Mouse (Mus musculus) spleen, embryonic (tissue): ENCODE data around the gene Polg2.
"Not testable (repeated sequence)": the region's sequence is repeated elsewhere in the genome, so short reads cannot be mapped to it uniquely, and the experiment has no call there.

ENCODE experiments used
- CTCF ChIA-PET: fragments of 350-600 bp; sonication (Branson Sonifier 250); formaldehyde crosslinking; loops from one replicate; lab custom pipeline; 2022; lab: Charles Lee

Gene Polg2

DNA sequence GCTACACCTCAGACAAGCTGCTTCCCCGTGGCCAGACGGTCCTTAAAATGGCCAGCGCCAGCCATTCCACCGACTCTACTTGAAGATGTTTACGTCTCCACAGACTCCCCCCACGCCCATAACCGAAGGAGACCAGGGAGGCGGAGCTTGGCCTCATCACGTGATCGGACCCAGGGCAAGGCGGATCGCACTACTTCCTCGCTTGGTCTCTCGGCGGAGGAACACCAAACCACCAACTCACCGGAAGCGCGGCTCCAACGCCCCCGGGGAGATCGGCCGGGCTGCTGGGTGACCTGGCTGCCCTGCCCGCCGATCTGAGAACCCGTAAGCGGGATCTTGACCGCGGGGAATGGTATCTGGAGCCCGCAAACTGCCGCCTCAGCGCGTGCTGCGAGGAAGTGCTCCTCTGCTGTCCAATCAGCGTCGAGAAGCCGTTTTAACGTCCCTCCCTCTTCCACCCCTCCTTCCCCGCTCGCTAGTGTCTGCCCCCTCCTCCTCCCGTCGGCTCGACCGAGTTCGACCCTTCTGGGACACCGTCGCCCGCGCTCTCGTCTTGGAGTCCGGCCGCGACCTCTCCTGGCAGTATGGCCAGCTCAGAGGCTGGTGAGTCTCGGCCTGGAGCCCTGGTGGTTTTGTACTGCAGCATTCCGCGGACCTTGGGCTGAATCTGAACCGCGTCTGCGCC lies 9.6 kb upstream of the Polg2 start, which contains the start of the genes Ddx5 and Cep95:
Gene Ddx5, minus strand, starts transcription at position 411 of the 685 bp plus-strand sequence.
Gene Cep95, plus strand, starts transcription at position 478 of the 685 bp plus-strand sequence.
- CTCF ChIA-PET, result interaction anchor here (0.7 kb wide), 2 partner anchors 8 to 607 kb away, joined by 11 to 16 read pairs; no protein-coding TSS in a partner anchor

DNA sequence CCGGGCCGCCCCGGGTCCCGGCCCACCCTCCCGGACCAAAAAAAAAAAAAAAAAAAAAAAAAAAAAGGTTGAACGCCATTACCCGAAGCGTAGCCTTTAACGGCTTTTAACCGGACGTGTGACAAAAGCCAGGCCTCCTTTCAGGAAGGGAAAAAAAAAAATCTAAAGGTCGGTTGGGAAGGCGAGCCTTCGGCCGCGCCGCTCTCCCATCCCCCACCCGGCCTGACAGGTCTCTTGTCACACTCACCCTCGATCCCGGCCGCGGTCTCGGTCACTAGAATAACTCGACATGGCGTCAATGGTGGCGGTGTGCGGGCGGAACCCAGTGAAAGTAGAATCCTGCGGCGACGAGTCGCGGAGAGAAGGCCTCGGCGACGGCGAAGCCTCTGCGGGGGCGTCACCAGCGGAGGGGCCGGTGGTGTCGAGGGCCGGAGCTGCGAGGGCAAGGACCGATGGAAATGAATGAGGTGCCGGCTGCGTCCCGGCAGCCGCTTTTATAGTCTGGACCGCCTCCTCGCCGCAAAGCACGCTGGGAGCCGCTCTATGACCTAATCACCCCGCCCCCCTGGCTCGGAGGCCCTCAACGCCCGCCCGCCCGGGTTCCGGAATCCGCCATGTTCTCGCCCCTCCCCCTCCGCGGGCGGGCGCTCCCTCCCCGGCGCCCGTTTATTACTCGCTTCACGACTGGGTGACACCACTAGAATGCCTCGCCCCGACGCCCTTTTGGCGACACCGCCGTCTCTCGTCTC lies 8.9 kb upstream of the Polg2 start:
- CTCF ChIA-PET, result no interaction called here

DNA sequence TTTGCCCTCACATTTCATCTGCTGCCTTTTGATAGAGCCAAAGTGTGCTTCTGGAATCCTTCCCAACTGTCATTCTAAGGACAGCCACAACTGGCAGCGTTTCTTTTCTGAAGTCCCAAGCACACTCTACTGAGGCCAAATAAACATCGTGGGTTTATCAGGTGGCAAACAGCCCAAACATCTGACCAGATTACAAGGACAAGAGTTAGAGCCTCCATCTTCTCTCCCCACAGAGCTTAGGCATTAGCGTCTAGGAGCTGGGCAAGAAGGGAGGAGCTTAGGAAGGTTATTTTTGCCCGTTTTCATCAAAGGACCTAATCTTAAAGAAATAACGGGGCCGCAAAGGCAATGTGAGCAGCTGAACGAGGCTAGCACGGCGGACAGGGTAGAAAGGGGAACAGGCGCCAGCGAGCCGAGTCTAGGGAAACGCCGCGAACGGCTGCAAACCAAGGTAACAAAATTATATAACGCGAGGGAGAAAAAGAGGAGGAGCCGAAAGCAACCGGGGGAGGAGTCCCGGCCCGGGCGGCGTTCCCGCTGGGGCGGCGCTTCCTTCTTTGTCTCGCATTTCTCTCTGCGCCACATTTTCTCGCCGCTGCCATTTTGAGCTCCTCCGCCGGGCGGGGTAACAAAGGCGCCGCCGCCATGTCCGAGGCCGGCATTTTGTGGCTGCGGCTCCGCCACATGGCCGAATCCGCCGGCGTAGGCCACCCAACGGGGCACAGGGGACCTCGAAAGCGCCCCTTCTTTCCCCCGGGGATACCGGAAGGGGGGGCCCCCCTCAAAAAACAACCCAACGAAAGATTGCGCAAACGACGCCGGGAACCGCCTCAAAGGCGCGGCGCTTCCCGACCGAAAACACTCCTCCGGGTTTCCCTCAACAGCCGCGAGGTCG lies 8.0 kb upstream of the Polg2 start:
- CTCF ChIA-PET, result no interaction called here

DNA sequence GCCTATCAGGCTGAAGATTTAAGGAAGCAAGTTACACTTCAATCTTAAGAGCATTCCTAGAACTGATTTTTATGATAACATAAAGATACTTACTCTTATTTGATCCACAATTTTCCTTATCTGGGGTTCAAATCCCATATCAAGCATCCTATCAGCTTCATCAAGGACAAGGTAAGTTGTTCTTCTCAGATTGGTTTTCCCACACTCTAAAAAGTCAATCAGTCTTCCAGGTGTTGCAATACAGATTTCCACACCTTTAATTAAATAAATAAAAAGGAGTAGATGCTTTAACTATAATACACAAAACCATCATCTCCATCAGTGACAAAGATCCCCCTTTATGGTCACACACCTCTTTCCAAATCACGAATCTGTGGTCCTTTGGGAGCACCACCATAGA lies 5.7 kb upstream of the Polg2 start:
- CTCF ChIA-PET, result interaction anchor here (0.6 kb wide), 1 partner anchor 133 kb away, joined by 4 read pairs; no protein-coding TSS in a partner anchor

DNA sequence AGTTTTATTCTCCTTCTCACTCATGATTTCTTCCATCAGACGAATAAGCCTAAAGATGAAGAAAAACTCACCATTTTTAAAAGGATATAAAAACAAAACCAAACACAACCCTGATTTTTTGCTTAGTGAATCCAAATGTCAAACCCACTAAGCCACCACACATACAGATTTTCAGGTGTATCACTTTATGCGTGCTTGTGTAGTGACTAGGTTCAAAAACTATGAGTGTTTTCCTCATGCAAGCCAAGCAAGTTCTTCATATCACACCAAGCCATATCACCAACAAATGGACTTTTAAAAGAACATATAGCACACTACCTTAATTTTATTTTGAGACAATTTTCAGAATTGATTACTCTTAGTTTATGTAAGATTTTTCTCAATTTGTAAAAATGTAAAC lies 5.1 kb upstream of the Polg2 start:
- CTCF ChIA-PET, result no interaction called here

DNA sequence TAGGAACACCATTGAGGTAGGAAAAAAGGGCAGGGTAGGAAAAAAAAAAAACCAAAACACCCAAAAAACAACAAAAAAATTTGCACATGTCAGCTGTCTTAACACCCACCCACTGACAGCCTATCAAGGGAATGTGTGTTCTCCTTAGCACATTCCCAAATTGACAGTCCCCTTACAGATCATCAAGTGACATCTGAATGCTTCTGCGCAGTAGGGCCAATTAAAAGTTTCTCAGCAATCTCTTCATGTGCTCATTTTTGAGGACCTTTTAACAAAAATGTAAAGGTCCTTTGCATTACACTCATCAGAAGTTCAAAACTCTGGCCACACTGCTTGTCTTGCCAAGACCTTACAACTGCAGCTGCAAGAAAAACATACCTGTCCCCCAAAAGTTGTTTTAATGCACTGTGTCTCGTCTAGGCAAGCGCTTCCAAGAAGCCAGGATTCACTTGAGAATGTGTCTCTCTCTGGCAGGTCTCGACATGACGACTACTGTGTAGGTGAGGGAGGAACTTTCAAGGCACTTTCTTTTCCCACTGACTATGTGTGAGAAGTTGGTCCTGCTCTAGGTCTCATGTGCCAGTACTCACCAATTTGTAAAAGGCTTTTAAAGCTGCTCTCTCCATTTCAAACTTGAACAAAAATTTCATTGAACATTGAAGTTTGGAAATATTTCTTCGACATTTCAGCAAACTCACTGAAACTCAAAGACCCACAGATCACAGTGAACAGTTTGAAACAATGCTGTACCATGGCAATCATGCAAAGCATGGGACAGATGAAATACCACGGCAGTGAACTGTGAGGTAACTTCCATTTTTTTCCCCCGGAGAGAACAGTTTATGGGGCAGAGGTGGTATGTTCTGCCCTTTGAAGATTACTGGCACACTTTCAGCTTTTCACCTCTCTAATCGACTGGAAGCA lies 3.8 kb upstream of the Polg2 start:
- CTCF ChIA-PET, result no interaction called here

DNA sequence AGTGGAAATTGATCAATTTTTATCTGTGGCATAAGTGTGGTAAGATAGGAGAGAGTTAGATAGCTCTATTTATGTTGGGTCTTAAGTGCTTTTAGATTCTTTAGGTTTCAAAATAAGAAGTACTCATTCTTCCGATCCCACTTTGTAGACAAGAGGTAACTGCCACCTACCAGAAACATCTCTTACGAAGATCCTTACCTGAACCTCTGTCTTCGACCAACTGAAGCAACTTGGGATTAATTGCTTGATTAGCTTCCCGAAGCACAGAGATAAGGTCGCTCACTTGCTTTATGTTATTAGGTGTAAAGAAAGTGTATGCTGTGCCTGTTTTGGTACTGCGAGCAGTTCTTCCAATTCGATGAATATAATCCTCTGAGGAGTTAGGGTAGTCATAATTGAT lies 2.9 kb upstream of the Polg2 start:
- CTCF ChIA-PET, result not testable (repeated sequence)

DNA sequence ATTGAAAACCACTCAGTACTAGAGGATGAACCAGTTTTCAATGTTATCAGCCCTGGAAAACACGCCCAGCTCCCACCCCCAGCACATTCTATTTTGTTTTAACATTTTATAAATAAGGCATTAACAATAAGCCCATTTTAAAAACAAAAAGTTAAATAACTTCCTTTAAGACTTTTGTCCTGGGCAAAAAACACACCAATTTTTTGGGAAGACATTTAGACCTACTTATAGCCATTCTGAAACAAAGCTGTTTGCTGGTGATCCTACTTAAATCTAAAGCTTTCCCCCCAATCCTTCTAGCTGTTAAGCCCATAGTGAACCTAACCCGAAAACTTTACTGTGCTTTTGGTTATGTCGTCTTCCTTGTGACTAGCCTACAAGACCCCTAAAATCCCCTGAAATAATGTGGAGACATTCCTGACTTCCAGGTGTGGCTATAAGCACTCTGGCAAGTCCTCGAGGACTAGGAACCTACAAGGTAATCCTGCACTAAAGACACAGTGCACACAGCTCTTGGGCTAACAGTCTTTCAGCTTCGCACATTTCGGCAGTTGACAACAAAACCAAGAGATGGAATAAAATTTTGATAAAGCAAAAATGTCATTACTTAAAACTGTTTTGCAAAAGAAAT lies 1.4 kb upstream of the Polg2 start:
- CTCF ChIA-PET, result interaction anchor here (0.6 kb wide), 1 partner anchor 8 kb away, joined by 11 read pairs; the partner anchor contains the start of genes Cep95 and Ddx5

DNA sequence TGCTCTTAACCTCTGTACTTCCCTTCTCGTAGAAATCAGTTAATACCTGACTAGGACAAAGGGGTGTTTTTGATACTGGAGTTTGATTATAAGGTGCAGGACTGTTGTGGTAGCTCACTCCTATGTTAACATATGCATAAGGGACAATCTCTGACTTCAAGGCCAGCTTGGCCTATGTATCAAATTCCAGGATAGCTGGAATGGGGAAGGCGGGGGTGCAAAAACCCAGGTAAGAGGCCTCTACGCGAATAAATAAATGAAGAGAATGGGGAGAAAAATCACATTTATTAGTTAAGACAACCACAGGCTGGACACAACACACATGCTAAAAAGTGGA lies 720 bp upstream of the Polg2 start:
- CTCF ChIA-PET, result no interaction called here

DNA sequence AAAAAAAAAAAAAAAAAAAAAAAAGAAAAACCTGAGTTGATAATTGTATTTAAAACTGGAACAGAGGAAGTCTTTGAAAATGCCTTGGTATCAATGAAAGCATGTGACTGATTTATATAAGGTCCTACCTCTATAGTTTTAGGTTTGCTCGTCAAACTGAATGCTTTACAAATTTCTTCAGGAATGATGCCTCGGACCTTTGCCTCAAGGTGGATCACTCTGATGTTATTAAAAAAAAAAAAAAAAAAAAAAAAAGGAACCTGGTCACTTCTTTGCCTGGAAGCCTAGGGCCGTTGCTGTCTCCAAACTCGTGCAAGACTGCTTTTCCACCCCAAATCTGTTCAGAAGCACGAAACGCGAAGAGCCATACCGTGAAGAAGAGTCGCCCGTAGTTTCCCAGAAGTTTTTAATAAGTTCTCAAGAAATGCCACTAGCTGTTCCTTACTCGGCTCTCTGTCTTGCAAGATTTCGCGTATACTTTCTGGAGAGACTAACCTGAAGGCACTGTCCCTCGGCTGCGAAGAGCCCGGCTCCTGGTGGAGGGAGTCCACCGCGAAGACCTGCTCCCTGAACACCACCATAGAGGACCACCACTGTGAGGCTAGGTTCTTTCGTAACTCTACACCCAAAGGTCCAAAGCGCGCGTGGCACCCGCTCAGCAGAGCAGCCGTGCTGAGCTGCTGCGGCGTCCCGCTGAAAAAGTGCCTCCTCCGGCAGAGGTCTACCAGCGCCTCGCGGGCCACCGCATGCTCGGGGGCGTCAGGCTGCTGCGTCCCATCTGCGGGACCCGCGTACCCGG lies 549 bp downstream of the Polg2 start:
- CTCF ChIA-PET, result interaction anchor here (0.5 to 0.7 kb wide), 2 partner anchors 255 to 357 kb away, joined by 3 to 11 read pairs; no protein-coding TSS in a partner anchor

DNA sequence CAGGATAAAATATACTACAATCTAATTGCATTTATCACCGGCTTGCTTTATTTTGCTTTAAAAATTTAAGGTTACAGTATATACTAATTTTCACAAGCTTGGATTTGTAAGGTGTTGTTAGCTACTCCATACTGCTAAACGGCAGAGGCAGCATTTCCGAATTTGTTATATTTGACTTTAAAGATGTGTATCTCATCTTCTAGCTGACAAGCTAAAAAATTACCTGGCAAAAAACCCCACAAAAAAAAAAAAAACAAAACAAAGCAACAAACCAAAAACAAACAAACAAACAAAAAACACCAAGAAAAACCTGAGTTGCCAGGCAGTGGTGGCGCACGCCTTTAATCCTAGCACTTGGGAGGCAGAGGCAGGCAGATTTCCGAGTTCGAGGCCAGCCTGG lies 1.2 kb downstream of the Polg2 start:
- CTCF ChIA-PET, result interaction anchor here (0.6 to 0.7 kb wide), 2 partner anchors 25 to 254 kb away, joined by 3 to 11 read pairs; no protein-coding TSS in a partner anchor

DNA sequence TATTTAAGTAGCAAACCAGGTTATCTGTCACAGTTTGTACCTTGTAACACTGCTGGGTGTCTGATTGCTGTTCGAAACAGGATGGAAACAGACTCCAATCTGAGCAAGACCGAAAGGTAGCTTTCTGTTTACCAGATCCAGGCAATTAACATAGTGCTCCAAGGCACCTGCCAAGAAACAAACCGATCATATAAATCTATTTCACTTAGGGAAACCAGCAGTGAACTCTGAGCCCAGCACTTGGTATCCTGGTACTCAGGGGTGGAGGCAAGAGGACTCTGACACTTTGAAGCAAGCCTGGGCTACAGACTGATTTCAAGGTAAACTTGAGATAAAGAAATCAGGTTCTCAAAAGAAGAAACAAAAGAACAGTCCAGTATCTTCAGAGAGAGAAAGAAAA lies 1.9 kb downstream of the Polg2 start:
- CTCF ChIA-PET, result interaction anchor here (0.6 kb wide), 1 partner anchor 421 kb away, joined by 3 read pairs; no protein-coding TSS in a partner anchor

DNA sequence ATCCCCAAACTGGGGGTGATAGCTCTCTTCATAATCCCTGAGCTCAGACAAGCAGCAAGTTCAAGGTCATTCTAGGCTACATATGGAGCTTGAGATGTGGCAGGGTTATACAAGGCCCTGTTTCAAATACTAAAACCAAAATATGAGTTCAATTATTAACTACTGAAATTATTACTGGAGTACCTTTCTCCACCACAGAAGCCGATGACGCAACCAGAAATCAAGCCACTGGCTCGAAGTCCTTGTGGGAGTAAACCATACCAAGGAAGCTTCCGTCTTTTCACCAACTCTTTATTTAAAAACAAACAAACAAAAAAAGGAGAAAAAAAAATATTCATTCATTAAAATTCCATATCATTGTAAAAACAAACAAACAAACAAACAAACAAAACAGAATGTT lies 2.4 kb downstream of the Polg2 start:
- CTCF ChIA-PET, result interaction anchor here (0.6 kb wide), 1 partner anchor 421 kb away, joined by 3 read pairs; no protein-coding TSS in a partner anchor

DNA sequence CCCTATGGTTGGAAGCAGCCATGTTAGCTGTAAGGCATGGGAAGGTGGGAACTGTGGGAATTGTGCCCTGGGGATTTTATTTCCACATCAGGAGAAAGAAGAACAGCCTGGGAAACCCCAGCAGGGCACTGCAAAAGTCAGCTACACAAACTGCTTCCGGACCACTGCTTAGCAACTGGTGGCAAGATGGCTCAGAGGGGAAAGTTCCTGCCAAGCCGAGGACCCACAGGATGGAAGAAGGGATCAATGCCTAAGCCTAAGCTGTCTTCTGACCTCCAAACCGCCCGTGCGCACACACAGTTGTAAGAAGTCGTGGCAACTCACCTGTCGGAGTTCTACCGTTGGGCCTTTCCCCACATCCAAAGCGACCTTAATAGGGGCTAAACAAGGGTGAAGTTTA lies 6.3 kb downstream of the Polg2 start:
- CTCF ChIA-PET, result no interaction called here

DNA sequence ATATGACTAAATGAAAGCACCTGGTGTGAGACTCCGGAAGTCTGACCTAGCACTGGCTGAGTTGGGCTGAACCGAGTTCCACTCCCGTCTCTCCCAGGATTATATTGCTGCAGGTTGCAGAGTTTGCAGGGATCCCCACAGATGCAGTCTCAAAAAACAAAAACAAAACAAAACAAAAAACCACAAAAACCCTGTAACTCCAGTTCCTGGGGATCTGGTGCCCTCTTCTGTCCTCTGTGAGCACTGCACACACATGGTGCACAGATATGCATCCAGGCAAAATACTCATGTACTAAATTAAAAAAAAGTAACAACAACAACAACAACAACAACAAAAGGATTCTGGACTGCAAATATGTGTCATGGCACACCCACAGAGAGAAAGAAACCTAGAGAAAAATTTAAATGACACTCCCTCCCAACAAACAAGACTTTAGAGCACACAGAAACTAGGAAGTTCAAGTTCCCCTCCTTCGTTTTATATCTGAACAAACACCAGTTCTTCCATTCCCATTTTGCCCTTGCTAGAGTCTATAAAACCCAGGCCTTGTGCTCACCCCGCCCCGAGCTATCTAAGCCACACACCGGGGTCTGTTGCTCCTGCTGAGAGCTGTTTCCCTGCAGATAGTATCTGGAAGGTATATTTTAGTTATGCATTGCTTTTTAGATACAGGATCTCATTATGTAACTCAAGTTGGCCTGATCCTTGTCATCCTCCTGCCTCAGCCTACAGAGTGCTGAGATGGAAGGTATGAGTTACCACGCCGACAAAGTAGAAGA lies 9.0 kb downstream of the Polg2 start:
- CTCF ChIA-PET, result interaction anchor here (0.7 to 1.7 kb wide), 4 partner anchors 9 to 30 kb away, joined by 3 to 9 read pairs (median 4); no protein-coding TSS in a partner anchor

DNA sequence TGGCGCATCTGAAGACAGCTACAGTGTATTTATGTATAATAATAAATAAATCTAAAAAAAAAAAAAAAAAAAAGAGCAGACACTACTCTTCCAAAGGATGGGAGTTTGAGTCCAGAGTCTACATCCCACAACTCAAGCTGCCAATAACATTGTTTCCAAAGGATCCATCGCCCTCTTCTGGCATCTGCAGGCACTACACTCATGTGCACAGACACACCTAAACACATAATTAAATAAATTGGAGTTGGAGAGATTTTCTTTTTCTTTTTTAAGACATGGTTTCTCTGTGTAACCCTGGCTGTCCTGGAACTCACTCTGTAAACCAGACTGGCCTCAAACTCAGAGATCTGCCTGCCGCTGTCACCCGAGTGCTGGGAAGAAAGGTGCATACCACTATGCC lies 11.8 kb downstream of the Polg2 start:
- CTCF ChIA-PET, result interaction anchor here (0.6 to 1.5 kb wide), 4 partner anchors 24 to 105 kb away, joined by 3 to 5 read pairs (median 4); no protein-coding TSS in a partner anchor

DNA sequence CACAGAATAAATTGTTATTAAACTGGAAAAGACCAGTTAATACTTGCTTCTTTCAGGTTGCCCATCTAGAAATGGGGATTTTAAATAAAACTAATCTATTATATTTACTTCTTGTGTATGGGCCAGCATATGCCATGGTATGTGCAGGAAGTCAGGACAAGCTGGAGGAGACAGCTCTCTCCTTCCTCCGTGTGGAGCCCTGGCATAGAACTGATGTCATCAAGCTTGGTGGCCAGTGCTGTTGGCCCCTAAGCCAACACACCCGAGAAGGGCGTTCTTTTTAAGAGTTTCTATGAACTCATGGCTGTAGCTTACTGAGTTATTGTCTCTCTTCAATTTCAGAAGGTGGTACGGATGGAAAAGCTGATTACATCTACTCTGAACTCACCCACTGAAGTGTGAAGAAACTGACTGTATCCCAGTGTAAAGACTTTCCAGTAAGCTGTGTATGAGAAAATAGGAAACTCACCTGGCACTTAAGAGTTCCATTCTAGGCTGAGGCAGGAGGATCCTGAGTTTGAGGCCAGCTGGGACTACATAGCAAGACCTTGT lies 12.7 kb downstream of the Polg2 start:
- CTCF ChIA-PET, result interaction anchor here (0.7 to 1.1 kb wide), 3 partner anchors 24 to 119 kb away, joined by 3 to 4 read pairs (median 4); no protein-coding TSS in a partner anchor

DNA sequence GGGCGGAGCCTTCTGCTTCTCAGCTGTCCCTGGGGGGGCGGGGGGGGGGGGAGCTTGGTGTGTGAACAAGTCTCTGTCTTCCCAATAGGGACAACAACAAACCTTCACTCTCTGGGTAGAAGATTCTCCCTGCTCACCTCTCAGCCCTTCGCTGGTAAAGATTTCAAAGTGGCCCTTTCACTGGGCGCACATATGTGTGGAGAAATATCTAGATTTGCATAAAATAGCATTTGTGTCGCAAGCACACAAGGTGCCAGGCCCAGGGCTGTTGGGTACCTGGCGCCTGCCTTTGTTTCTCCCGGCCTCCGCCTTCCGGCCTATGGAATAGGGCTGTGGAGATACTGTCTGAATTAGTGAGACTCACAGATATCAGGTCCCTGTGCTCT lies 16.5 kb downstream of the Polg2 start:
- CTCF ChIA-PET, result interaction anchor here (0.7 to 1.7 kb wide), 3 partner anchors 9 to 20 kb away, joined by 3 to 6 read pairs (median 5); no protein-coding TSS in a partner anchor
